Mouse (Mus musculus): ENCODE results near the gene Ftsj3. TPM values are rescaled to one million over a fixed set of nuclear protein-coding genes. Genes with fewer than 3 reads are reported as not detected.
"Not testable (repeated sequence)": the region's sequence is repeated elsewhere in the genome, so short reads cannot be mapped to it uniquely, and the experiment has no call there.

The Ftsj3 gene
- total RNA-seq, 2 experiments from 2014 or later = 28.6 to 29.3 TPM

- DNase-seq (ENCODE audit: low spot score in 2 of 2) = peak; percentile 96 to 100
- intact Hi-C loops (cut with DNase I) = loop anchor here (2.0 to 5.0 kb wide), 3 partner anchors 23 to 55 kb away; partner anchors contain the start of genes Ftsj3, Gm10840, Limd2 and Psmc5
These were observed 39.8 kb downstream of the Ftsj3 start, which contains the start of gene Ccdc47 for GRCm38 (mm10) chr11:106215927-106216729. Gene Ccdc47 (minus strand): TSS chr11:106216344.

GRCm38 (mm10) chr11:106215450-106215859, 40.4 kb downstream of the Ftsj3 start:
- intact Hi-C loops (cut with DNase I) = loop anchor here (5.0 kb wide), 1 partner anchor 42 kb away; the partner anchor contains the start of genes Ftsj3 and Psmc5
- DNase-seq (ENCODE audit: low spot score in 2 of 2) = no peak

- intact Hi-C loops (cut with DNase I) = loop anchor here (5.0 kb wide), 1 partner anchor 42 kb away; the partner anchor contains the start of genes Ftsj3 and Psmc5
- no peak for DNase-seq (ENCODE audit: low spot score in 2 of 2)
These were observed 41.0 kb downstream of the Ftsj3 start for GRCm38 (mm10) chr11:106214856-106215255.

GRCm38 (mm10) chr11:106212771-106213170, 43.1 kb downstream of the Ftsj3 start:
- intact Hi-C loops (cut with DNase I) = no loop called here
- DNase-seq (ENCODE audit: low spot score in 2 of 2) = no peak

DNA sequence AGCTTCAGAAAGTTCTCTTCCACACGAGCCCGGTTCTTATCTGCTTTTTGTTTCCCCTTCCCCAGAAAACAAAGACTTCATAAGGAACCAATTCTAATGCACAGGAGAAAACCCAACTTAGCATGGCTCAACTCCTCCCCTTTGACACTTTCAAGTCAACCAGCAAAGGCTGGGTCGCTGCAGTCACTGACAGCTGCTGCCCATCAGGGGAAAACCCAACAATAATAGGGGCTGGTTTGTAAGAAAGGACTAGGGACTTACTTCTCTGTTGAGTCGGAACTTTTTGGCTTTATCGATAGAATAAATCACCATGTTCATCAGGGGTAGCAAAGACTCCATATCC, 53.8 kb downstream of the Ftsj3 start, which contains the start of gene Strada:
Gene Strada (minus strand): TSS at position 46 of the 343 bp plus-strand sequence.
- intact Hi-C loops (cut with DNase I) = no loop called here
- no peak for DNase-seq (ENCODE audit: low spot score in 2 of 2)

- intact Hi-C loops (cut with DNase I) = no loop called here
- no peak for DNase-seq (ENCODE audit: low spot score in 2 of 2)
These were observed 54.3 kb downstream of the Ftsj3 start for GRCm38 (mm10) chr11:106201337-106202122.

- DNase-seq (ENCODE audit: low spot score in 2 of 2) = no peak
- intact Hi-C loops (cut with DNase I) = no loop called here
These were observed 55.1 kb downstream of the Ftsj3 start for GRCm38 (mm10) chr11:106200756-106201155.

DNA sequence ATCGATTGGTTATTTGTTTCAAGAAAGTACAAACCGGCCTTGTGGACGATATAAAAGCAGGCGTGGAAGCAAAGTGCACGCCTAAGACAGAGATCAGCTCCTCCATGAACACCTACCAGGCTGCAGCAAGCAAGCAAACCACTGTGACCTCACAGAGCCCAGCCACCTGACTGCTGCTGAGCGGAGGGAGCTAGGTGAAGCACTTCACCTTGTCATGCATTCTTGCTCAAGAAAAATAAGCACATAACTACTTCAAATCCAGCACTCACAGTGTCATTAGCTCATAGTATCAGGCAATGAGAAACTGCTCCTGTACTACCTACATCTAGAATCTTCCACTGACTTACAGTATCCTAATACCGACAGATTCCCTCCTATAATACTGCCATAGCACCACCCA, 55.9 kb downstream of the Ftsj3 start:
- DNase-seq (ENCODE audit: low spot score in 2 of 2); intact Hi-C loops (cut with DNase I): not testable (repeated sequence)

Other genes with a start within 250 kb of the Ftsj3 start
- gene Kcnh6, start 248.0 kb downstream of the Ftsj3 start, total RNA-seq (2021) = 1 to 10 TPM; 1.6 to 2.0 TPM
- gene Dcaf7, start 219.2 kb downstream of the Ftsj3 start, total RNA-seq (2021) = 100 to 1,000 TPM; 152 to 168 TPM
- 10 to 100 TPM; 18.0 to 18.6 TPM for gene Taco1, start 190.0 kb downstream of the Ftsj3 start, total RNA-seq (2021)
- gene Map3k3, start 171.5 kb downstream of the Ftsj3 start, total RNA-seq (2021) = 10 to 100 TPM; 25.1 to 29.5 TPM
- not detected for gene Gm10840, start 95.2 kb downstream of the Ftsj3 start, total RNA-seq (2021)
- gene Limd2, start 95.2 kb downstream of the Ftsj3 start, total RNA-seq (2021) = 100 to 1,000 TPM; 101 to 103 TPM
- gene Strada, start 53.9 kb downstream of the Ftsj3 start, total RNA-seq (2021) = 10 to 100 TPM; 24.8 to 25.5 TPM
- 10 to 100 TPM; 79.9 to 83.7 TPM for gene Ccdc47, start 39.7 kb downstream of the Ftsj3 start, total RNA-seq (2021)
- gene Ddx42, start 39.2 kb downstream of the Ftsj3 start, total RNA-seq (2021) = 10 to 100 TPM; 64.1 to 68.2 TPM
- gene Psmc5, start 75 bp upstream of the Ftsj3 start, total RNA-seq (2021) = 100 to 1,000 TPM; 177 to 191 TPM
- 10 to 100 TPM; 13.2 to 15.8 TPM for gene Smarcd2, start 16.9 kb upstream of the Ftsj3 start, total RNA-seq (2021)
- gene Tcam1, start 20.6 kb upstream of the Ftsj3 start, total RNA-seq (2021) = under 1 TPM; 0.18 to 0.34 TPM
- gene Gh, start 45.8 kb upstream of the Ftsj3 start, total RNA-seq (2021) = not detected
- gene Cd79b, start 58.7 kb upstream of the Ftsj3 start, total RNA-seq (2021) = under 1 TPM in 1 of 2 experiments, not detected in 1; 0.32 TPM
- not detected for gene Scn4a, start 97.2 kb upstream of the Ftsj3 start, total RNA-seq (2021)
- gene Prr29, start 109.4 kb upstream of the Ftsj3 start, total RNA-seq (2021) = not detected
- 1 to 10 TPM; 2.6 to 3.7 TPM for gene Icam2, start 132.0 kb upstream of the Ftsj3 start, total RNA-seq (2021)
- 1 to 10 TPM; 8.4 to 9.8 TPM for gene Ern1, start 231.8 kb upstream of the Ftsj3 start, total RNA-seq (2021)